Mouse (Mus musculus): ENCODE data around the gene Pdxdc1.
"Not testable (repeated sequence)": the region's sequence is repeated elsewhere in the genome, so short reads cannot be mapped to it uniquely, and the experiment has no call there.

Pdxdc1 gene

DNA sequence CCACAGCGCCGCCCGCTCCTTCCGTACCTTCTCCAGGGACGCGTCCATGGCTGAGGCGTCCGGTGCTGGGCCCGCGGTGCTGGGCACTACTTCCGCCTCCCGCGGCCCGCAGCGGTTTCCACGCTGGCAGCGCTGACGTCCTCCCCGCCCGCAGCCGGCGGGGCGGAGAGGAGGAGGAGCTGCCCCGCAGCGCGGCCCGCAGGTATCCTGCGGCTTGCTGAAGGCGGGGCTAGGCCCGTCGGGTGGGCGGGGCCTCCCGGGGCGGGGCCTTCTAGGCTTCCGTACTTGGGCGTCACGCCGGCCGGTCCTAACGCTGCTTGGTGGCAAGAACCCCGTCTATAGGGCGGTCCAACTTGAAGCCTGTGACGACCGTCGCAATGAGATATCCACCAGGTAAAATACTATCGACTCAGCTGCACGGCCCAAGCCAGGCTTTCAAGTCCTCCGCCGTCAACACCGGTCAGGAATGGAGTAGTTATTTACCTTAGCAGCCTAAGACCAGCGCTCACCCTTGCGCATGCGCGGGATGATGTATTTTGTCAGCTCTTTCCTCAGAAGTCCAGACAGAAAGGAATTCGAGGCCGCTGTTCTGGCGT, at the start of gene Pdxdc1, which contains the start of gene Mpv17l:
Gene Pdxdc1 (minus strand): TSS at position 244 of the 596 bp plus-strand sequence.
Gene Mpv17l (plus strand): TSS at position 274 of the 596 bp plus-strand sequence.
- peak; percentile 98 for DNase-seq (ENCODE audit: low read depth)

DNA sequence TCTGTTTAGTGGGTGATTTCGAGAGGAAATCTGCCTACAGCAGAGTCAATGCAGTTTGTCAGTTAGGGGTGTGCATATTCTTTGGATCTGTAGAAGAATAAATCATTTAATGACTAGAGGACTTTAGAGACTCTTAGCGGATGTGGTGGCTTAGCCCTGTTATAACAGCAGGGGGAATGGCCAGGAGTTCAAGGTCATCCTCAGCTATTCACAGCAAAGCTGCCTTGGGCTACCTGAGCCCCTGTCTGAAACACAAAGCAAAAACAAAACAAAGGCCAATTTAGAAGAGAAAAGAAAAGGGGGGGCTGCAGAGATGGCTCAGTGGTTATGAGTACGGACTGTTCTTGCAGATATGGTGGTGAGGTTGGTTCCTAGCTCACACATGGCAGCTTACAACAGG, 48.3 kb upstream of the Pdxdc1 start:
- no peak for DNase-seq (ENCODE audit: low read depth)

- DNase-seq (ENCODE audit: low read depth) = no peak
Observed at GRCm38 (mm10) chr16:13946306-13946705, 43.4 kb upstream of the Pdxdc1 start.

GRCm38 (mm10) chr16:13945153-13945552, 42.2 kb upstream of the Pdxdc1 start:
- no peak for DNase-seq (ENCODE audit: low read depth)

DNA sequence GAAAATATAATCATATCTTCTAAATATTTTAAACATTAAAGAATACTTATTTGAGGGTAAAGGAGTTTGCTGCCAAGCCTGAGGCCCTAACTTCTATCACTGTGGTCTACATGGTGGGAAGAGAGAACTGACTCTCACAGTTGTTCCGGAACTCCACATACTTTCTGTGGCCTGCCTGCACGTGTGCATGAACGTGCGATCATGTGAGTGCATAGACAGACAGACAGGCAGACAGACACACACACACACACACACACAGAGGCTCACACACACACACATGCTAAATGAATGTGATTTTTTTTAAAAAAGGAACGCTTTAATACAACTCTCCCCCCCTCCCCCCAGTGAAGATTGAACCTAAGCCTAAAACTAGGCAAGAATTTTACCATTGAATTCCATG, 41.8 kb upstream of the Pdxdc1 start:
- no peak for DNase-seq (ENCODE audit: low read depth)

- no peak for DNase-seq (ENCODE audit: low read depth)
Observed at GRCm38 (mm10) chr16:13944178-13944577, 41.2 kb upstream of the Pdxdc1 start.

GRCm38 (mm10) chr16:13940847-13941395, 38.0 kb upstream of the Pdxdc1 start:
- DNase-seq (ENCODE audit: low read depth) = no peak

GRCm38 (mm10) chr16:13940139-13940846, 37.4 kb upstream of the Pdxdc1 start:
- no peak for DNase-seq (ENCODE audit: low read depth)

GRCm38 (mm10) chr16:13927456-13928075, 24.6 kb upstream of the Pdxdc1 start:
- DNase-seq (ENCODE audit: low read depth) = no peak

- not testable (repeated sequence) for DNase-seq (ENCODE audit: low read depth)
Observed at GRCm38 (mm10) chr16:13922966-13923365, 20.0 kb upstream of the Pdxdc1 start.

- not testable (repeated sequence) for DNase-seq (ENCODE audit: low read depth)
Observed at GRCm38 (mm10) chr16:13922499-13922898, 19.6 kb upstream of the Pdxdc1 start.

DNA sequence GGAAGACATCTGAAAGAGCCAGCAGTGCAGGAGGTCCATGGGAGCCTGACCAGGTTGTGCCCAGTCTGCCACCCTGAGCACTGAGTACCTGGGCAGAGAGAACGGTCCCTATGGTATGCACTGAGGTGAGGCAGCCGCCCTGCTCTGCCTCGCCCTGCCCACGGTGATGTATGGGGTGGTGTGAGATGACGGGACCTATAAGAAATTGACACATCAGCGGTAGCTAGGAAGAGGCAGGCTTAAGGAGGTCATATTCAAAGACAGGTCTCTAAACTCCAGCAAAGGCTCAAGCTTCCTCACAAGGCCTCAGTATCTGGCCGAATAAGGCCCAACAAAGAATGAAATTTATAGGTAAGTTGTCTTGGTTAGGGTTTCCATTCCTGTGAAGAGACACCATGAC, 18.9 kb upstream of the Pdxdc1 start:
- no peak for DNase-seq (ENCODE audit: low read depth)

- DNase-seq (ENCODE audit: low read depth) = peak; percentile 12
Observed at GRCm38 (mm10) chr16:13921063-13921462, 18.1 kb upstream of the Pdxdc1 start.

GRCm38 (mm10) chr16:13920093-13920492, 17.2 kb upstream of the Pdxdc1 start:
- no peak for DNase-seq (ENCODE audit: low read depth)

DNA sequence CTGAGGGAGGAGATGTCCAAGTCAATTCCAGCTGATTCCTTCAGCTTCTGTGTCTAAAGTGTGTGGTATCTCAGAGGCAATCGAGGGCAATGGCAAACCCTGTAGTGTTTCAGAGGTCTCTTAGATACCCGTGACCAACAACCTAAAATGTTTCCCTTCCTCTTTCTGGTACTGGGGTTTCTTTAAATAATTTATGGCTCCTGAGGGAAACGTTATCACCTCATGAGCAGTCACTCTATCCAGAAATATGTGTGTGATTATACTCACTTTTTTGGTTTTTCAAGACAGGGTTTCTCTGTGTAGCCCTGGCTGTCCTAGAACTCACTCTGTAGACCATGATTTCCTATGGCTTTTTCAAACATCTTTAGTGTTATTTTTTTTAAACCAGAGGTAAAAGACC, 4.4 kb upstream of the Pdxdc1 start:
- no peak for DNase-seq (ENCODE audit: low read depth)

GRCm38 (mm10) chr16:13903488-13903887, 557 bp upstream of the Pdxdc1 start:
- DNase-seq (ENCODE audit: low read depth) = peak; percentile 94

GRCm38 (mm10) chr16:13902397-13902831, 517 bp downstream of the Pdxdc1 start:
- DNase-seq (ENCODE audit: low read depth) = peak; percentile 63

DNA sequence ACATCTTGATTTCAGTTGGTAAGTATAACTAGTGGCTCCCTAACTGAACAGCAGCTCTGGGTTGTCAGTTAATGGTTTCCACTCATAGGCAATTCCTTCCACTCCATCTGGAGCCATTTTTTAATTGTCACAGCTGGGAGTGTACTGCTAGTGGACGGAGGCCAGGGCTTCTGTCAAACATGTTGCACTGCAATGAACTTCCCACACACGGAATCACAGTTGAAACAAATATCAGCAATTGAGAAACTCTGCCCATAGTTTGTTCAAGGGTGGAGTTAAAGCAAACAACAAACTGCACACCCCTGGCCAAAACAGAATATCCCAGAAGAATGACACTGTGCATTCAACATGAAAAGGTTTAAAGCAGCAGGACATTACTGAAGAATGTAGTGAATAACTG, 4.0 kb downstream of the Pdxdc1 start:
- no peak for DNase-seq (ENCODE audit: low read depth)

- no peak for DNase-seq (ENCODE audit: low read depth)
Observed at GRCm38 (mm10) chr16:13896357-13896756, 6.6 kb downstream of the Pdxdc1 start.

- DNase-seq (ENCODE audit: low read depth) = no peak
Observed at GRCm38 (mm10) chr16:13895740-13896139, 7.2 kb downstream of the Pdxdc1 start.

DNA sequence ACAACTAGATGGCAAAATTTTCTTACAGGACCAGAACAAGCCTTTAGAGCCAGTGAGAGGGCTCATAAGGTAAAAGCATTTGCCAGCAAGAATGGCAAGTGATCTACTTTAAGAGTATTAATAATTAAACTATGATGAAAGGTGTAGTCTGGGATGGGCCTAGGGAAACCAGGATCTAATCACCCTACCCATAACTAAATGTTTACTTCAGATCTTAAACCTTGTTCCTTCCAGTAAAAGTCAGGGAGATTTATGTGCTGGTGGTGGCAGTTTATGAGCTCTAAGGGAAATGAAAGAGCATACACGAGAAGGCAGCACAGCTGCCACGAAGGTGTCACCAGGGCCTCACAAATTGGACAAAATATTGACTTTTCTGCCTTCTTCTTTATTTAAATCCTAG, 8.8 kb downstream of the Pdxdc1 start:
- DNase-seq (ENCODE audit: low read depth) = no peak

DNA sequence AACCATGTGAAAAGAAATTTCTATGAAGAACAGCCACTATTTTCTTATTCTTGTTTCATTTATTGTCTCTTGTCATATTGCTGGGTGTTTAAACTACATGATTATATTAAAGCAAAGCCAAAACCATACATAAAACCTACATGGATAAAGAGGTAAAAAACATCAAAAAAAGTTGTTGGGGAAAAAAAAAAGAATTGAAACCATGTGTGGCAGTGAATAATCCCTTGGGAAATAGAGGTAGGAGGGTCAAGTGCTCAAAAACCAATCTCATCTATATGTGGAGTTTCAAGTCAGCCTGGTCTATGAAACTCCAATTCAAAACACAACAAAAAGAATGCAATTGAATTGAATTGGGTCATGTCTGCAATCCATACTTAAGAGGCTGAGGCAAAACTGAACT, 10.1 kb downstream of the Pdxdc1 start:
- no peak for DNase-seq (ENCODE audit: low read depth)

GRCm38 (mm10) chr16:13890449-13890848, 12.5 kb downstream of the Pdxdc1 start:
- no peak for DNase-seq (ENCODE audit: low read depth)
